Mouse (Mus musculus): ENCODE results near the gene Kmt5a. TPM values are rescaled to one million over a fixed set of nuclear protein-coding genes. Genes with fewer than 3 reads are reported as not detected.

Kmt5a gene
- polyA plus RNA-seq, 1 experiment: 58.0 TPM

DNA sequence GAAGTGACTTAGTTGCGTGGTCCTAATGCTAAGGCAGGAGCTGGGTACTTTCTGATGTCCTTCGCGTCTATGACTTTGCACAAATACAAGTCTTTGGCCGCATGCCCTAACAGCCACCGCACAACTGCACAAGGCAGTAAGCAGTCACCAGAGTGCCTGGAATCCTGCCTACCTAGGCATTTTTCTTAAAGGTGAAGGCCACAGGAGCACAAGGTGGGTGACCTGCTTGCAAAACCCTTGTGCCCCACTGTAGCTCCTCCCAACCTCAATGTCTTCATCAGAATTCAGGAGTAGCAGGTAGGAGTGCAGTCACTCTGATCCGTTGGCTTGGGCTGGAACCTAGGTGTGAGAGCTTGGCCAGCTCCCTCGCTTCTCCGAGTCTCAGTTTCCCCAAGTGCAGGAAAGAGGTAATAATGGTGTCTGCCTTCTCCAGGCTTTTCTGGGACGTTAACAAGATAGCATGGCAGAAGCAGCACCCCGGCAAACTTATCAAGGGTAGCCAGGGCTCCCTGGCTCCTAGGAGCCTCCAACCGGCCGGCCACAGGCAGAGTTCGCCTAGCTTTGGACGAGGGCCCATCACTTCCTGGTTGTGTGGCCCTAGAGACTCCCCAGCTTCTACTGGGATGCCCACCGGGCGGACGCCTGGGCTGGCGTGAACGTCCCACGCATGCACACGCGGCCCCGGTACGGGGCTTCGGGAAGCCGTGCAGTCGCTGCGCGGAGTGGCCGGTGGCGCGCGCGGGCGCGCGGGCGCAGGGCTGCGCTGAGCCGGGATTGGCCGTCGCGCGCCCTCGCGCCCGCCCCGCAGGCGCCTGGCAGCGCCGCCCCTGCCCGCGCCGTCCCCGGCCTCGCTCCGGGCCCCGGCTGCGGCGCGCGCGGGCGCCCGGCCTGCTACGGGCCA is 5.2 kb downstream of the Kmt5a start:
- TF ChIP-seq TCF12 (IDR thresholded peaks at IDR 0.05; ENCODE audit: insufficient read depth, poor library complexity, severe bottlenecking) (no peak), MYOG (IDR thresholded peaks at IDR 0.05; ENCODE audit: control insufficient read depth in 1 of 3, insufficient read depth in 1 of 3, insufficient read length in 2 of 3, low read depth in 2 of 3) (peak in 1 of 3 experiments; percentile 20), USF1 (IDR thresholded peaks at IDR 0.05; ENCODE audit: low read depth) (no peak), E2F4 (IDR thresholded peaks at IDR 0.05; ENCODE audit: insufficient read depth) (peak; percentile 26), MAX (IDR thresholded peaks at IDR 0.05; ENCODE audit: low read depth) (no peak), REST (IDR thresholded peaks at IDR 0.05; ENCODE audit: insufficient read depth, insufficient read length) (no peak), POLR2A (IDR thresholded peaks at IDR 0.05; ENCODE audit: insufficient read length, low read depth) (peak; percentile 81), TCF3 (IDR thresholded peaks at IDR 0.05; ENCODE audit: insufficient read length, low read depth) (no peak), CEBPB (IDR thresholded peaks at IDR 0.05; ENCODE audit: insufficient read depth, poor library complexity, severe bottlenecking) (no peak), POLR2AphosphoS2 (IDR thresholded peaks at IDR 0.05; ENCODE audit: insufficient read length, low read depth) (peak; percentile 85), MYOD1 (IDR thresholded peaks at IDR 0.05; ENCODE audit: control insufficient read depth in 1 of 3, insufficient read length in 2 of 3, low read depth in 2 of 3) (peak in 1 of 3 experiments; percentile 8), SRF (IDR thresholded peaks at IDR 0.05; ENCODE audit: control insufficient read depth, insufficient read length, low read depth) (no peak)
- peaks cover 13% of the 10 kb centered on the region for H3K36me3 ChIP-seq (ENCODE audit: control insufficient read depth, insufficient read depth)
- peak overlapping the region; percentile 98 for H3ac ChIP-seq (ENCODE audit: control insufficient read depth, insufficient read length)
- peaks cover 73% of the 10 kb centered on the region for H3K79me2 ChIP-seq (ENCODE audit: control insufficient read depth, insufficient read depth)
- peak overlapping the region; percentile 58 for H3K4me3 ChIP-seq
- peak overlapping the region; percentile 86 for H3K4me2 ChIP-seq (ENCODE audit: low read depth)
- no peaks in the 10 kb centered on the region for H3K27me3 ChIP-seq (ENCODE audit: control insufficient read depth, insufficient read depth, insufficient read length)

DNA sequence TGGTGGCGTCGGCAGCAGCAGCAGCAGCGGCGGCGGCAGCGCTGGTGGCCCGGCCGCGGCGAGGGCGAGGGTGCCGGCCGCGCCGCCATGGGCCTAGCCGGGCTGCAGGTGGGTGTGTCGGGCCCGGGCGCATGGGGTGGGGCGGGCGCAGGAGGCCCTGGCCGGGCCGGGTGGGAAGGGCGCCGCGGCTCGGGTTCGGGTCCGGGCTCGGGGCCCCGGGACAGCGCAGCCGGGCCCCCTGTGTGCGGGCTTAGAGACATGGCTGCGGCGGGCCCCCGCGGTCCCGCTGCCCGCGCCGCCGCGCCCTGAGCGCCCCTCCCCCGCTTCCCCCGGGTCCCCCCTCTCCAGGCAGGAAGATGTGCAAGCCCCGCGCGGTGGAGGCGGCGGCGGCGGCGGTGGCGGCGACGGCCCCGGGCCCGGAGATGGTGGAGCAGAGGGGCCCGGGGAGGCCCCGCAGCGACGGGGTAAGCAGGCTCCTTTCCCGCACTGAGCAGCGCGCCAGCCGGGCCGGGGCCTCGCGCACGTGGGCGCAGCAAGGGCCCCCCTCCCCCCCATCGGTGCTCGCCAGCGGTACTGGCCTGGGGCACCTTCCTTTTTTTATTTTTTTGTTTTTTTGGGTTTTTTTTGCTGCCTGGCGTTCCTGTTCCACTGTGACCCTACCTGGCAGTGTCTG is 6.0 kb downstream of the Kmt5a start:
- H3ac ChIP-seq (ENCODE audit: control insufficient read depth, insufficient read length): peak overlapping the region; percentile 98
- H3K36me3 ChIP-seq (ENCODE audit: control insufficient read depth, insufficient read depth): peaks cover 17% of the 10 kb centered on the region
- TF ChIP-seq REST (IDR thresholded peaks at IDR 0.05; ENCODE audit: insufficient read depth, insufficient read length) (no peak), MYOD1 (IDR thresholded peaks at IDR 0.05; ENCODE audit: control insufficient read depth in 1 of 3, insufficient read length in 2 of 3, low read depth in 2 of 3) (no peak), MYOG (IDR thresholded peaks at IDR 0.05; ENCODE audit: control insufficient read depth in 1 of 3, insufficient read depth in 1 of 3, insufficient read length in 2 of 3, low read depth in 2 of 3) (no peak), SRF (IDR thresholded peaks at IDR 0.05; ENCODE audit: control insufficient read depth, insufficient read length, low read depth) (no peak), POLR2AphosphoS2 (IDR thresholded peaks at IDR 0.05; ENCODE audit: insufficient read length, low read depth) (peak; percentile 18), TCF12 (IDR thresholded peaks at IDR 0.05; ENCODE audit: insufficient read depth, poor library complexity, severe bottlenecking) (no peak), POLR2A (IDR thresholded peaks at IDR 0.05; ENCODE audit: insufficient read length, low read depth) (peak; percentile 8), MAX (IDR thresholded peaks at IDR 0.05; ENCODE audit: low read depth) (no peak), CEBPB (IDR thresholded peaks at IDR 0.05; ENCODE audit: insufficient read depth, poor library complexity, severe bottlenecking) (no peak), E2F4 (IDR thresholded peaks at IDR 0.05; ENCODE audit: insufficient read depth) (no peak), USF1 (IDR thresholded peaks at IDR 0.05; ENCODE audit: low read depth) (no peak)
- H3K27me3 ChIP-seq (ENCODE audit: control insufficient read depth, insufficient read depth, insufficient read length): no peaks in the 10 kb centered on the region
- H3K4me3 ChIP-seq: peak overlapping the region; percentile 58
- H3K79me2 ChIP-seq (ENCODE audit: control insufficient read depth, insufficient read depth): peaks cover 76% of the 10 kb centered on the region
- peak overlapping the region; percentile 74 for H3K4me2 ChIP-seq (ENCODE audit: low read depth)

DNA sequence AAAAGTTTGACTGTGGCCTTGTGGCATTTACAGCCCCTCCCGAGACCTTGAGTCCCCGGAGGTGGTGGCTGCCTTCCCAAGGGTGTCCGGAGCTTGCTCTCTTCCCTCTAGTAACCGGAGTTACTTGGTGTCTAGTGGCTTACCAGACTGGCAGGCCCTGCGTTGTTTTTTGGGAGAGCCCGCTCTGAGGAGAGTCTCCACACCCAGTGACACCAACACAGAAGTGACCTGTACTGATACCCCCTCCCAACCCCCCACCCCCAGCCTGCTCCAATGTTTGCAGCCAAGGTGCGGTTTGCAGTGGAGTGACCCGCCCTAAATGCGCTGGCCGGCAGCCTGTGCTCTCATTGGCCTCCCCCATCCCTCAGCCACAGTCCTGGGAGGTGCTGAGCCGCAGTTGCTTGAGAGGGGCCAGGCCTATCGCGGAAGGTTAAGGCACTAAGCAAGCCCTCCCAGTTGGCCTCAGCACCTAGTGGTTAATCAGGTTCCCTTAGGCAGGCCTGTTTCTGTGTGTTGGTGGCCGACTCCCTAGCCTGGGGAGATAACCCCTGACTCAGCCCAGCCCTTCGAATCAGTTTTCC is 6.7 kb downstream of the Kmt5a start:
- Histone ChIP-seq H3K27me3 (ENCODE audit: control insufficient read depth, insufficient read depth, insufficient read length) (no peaks in the 10 kb centered on the region), H3K36me3 (ENCODE audit: control insufficient read depth, insufficient read depth) (peaks cover 21% of the 10 kb centered on the region), H3ac (ENCODE audit: control insufficient read depth, insufficient read length) (peak overlapping the region; percentile 98), H3K79me2 (ENCODE audit: control insufficient read depth, insufficient read depth) (peaks cover 70% of the 10 kb centered on the region), H3K4me3 (peak overlapping the region; percentile 58), H3K4me2 (ENCODE audit: low read depth) (peak overlapping the region; percentile 74)
- TF ChIP-seq TCF3 (IDR thresholded peaks at IDR 0.05; ENCODE audit: insufficient read length, low read depth) (no peak), POLR2A (IDR thresholded peaks at IDR 0.05; ENCODE audit: insufficient read length, low read depth) (peak; percentile 23), REST (IDR thresholded peaks at IDR 0.05; ENCODE audit: insufficient read depth, insufficient read length) (no peak), MYOG (IDR thresholded peaks at IDR 0.05; ENCODE audit: control insufficient read depth in 1 of 3, insufficient read depth in 1 of 3, insufficient read length in 2 of 3, low read depth in 2 of 3) (peak in 1 of 3 experiments; percentile 44), POLR2AphosphoS2 (IDR thresholded peaks at IDR 0.05; ENCODE audit: insufficient read length, low read depth) (peak; percentile 69)

DNA sequence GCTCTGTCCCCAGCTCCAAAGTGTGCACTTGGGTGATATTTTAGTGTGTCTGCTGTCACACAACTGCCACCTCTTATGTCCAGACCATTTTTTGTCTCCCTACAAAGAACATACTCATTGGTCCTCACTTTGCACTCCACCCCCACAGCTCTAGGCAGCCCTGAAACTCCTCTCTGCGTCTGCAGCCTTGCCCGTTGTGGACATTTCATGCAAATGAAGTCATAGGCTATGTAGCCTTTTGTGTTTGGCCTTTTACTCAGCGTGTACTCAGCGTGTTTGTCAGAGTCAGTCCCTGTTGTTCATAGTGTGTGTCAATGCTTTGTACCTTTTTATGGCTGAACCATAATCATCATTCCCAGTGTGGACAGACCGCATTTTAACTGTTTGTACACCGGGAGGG is 9.8 kb downstream of the Kmt5a start:
- Histone ChIP-seq H3K4me3 (no peak overlapping the region), H3K79me2 (ENCODE audit: control insufficient read depth, insufficient read depth) (peaks cover 40% of the 10 kb centered on the region), H3ac (ENCODE audit: control insufficient read depth, insufficient read length) (no peak overlapping the region), H3K4me2 (ENCODE audit: low read depth) (no peak overlapping the region), H3K27me3 (ENCODE audit: control insufficient read depth, insufficient read depth, insufficient read length) (no peaks in the 10 kb centered on the region), H3K36me3 (ENCODE audit: control insufficient read depth, insufficient read depth) (peaks cover 39% of the 10 kb centered on the region)
- no peak for TF ChIP-seq TCF3 (IDR thresholded peaks at IDR 0.05; ENCODE audit: insufficient read length, low read depth)
- no peak for TF ChIP-seq MYOD1 (IDR thresholded peaks at IDR 0.05; ENCODE audit: control insufficient read depth in 1 of 3, insufficient read length in 2 of 3, low read depth in 2 of 3)
- TF ChIP-seq POLR2AphosphoS2 (IDR thresholded peaks at IDR 0.05; ENCODE audit: insufficient read length, low read depth): no peak
- no peak for TF ChIP-seq REST (IDR thresholded peaks at IDR 0.05; ENCODE audit: insufficient read depth, insufficient read length)
- TF ChIP-seq TCF12 (IDR thresholded peaks at IDR 0.05; ENCODE audit: insufficient read depth, poor library complexity, severe bottlenecking): no peak
- TF ChIP-seq E2F4 (IDR thresholded peaks at IDR 0.05; ENCODE audit: insufficient read depth): no peak
- TF ChIP-seq POLR2A (IDR thresholded peaks at IDR 0.05; ENCODE audit: insufficient read length, low read depth): no peak
- no peak for TF ChIP-seq CEBPB (IDR thresholded peaks at IDR 0.05; ENCODE audit: insufficient read depth, poor library complexity, severe bottlenecking)
- TF ChIP-seq MAX (IDR thresholded peaks at IDR 0.05; ENCODE audit: low read depth): no peak
- no peak for TF ChIP-seq USF1 (IDR thresholded peaks at IDR 0.05; ENCODE audit: low read depth)
- no peak for TF ChIP-seq MYOG (IDR thresholded peaks at IDR 0.05; ENCODE audit: control insufficient read depth in 1 of 3, insufficient read depth in 1 of 3, insufficient read length in 2 of 3, low read depth in 2 of 3)
- TF ChIP-seq SRF (IDR thresholded peaks at IDR 0.05; ENCODE audit: control insufficient read depth, insufficient read length, low read depth): no peak
